Mouse (Mus musculus) retina, embryonic 14.5 days (tissue): ENCODE data around the gene Rwdd2b.

Experiments
- DNase-seq: peaks from one replicate; pipeline ENCODE4 v3.0.0-alpha.2; 2015; ENCODE audit warnings: low spot score

Rwdd2b gene

DNA sequence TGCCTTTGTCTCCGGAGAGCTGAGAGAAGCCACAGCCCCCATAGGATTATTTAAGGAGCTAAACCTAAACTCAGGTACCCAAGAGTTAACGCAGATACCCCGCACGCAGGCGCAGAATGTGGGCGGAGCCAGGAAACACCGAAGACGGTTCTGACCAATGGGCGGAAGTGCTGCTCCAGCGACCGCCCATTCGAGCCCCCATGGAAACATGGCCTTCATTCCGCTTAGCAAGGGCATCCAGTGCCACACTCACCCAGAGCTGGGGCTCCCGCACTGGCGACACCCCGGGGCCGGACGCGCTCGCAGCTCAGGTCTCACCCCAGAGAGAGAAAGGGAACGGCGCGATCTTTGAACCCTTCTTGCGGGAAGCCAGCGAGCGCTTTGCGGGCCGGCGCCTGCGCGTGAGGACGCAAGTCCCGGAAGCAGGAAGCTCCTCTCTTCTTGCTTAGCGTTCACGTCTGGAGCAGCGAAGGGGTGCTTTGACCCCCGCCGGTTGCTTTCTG is at the start of gene Rwdd2b:
Rwdd2b (minus strand) TSS at position 390 of the 503 bp plus-strand sequence.
- DNase-seq: peak; percentile 89

DNA sequence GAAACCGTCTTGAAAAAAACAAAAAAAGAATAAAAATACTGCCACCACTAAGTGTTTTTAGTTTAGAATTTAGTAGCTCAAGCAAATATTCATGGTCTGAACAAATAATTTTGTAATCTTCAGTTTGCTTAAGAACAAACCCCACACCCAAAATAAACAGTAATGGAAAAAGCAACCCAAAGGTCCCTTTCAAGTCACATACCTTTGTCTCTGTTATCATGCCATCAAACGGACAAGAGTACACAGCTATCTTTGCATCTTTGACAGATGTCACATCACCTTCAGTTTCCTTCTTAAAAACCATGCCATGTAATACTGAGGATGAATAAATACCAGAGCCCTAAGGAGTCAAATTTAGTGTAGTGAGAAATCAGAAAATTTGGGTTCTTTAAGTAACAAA is 48.2 kb upstream of the Rwdd2b start:
- no peak for DNase-seq

DNA sequence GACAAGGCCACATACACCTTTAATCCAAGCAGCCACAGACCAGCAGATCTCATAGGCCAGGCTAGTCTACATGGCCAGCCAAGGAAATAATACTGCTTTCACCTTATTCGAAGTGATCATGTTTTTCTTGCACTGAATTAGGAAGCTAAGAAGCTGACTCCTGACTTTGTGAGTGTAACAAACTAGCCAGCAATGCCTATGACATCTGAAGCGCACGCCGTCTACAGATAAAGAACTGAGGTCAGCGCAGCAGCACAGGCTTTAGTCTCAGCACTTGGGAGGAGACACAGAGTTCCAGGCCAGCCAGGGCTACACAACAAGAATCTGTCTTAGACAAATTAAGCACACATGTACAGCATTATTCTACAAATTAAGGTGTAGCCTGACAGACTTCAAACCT is 46.4 kb upstream of the Rwdd2b start:
- no peak for DNase-seq

DNA sequence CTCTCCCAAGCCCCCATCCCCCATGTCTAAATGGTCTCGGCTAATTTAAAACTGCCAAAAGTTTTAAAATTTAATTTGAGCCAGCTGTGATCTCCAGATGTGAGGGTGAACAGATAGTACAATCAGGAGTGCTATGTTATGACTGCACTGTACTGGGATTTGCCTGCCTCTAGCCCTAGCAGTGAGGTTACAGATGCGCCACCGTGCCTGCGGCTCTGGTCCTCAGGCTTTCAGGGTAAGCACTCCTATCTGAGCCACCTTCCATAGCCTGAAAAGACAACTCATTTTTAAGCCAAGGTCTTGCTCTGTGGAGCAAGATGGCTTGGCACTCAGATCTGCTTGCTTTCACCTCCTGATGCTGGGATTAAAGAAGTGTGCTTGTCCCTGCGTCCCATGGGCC is 44.0 kb upstream of the Rwdd2b start:
- DNase-seq: no peak

DNA sequence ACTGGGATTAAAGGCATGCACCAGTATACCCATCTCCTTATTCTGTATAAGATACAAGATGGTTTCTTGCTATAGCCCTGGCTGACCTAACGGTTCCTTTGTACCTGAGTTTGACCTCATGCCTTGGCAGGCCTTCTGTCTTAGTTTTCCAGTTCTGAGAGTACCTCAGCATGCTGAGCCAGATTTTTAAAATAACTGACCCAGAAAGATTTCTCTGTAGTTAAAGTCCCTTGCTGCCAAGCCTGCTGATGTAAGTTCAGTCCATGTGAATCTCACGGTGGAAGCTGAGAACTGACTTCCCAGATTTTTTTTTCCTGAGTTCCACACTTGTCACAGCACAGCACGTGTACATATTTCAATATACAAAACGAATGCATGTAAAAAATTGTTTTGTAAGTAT is 30.2 kb upstream of the Rwdd2b start:
- no peak for DNase-seq

DNA sequence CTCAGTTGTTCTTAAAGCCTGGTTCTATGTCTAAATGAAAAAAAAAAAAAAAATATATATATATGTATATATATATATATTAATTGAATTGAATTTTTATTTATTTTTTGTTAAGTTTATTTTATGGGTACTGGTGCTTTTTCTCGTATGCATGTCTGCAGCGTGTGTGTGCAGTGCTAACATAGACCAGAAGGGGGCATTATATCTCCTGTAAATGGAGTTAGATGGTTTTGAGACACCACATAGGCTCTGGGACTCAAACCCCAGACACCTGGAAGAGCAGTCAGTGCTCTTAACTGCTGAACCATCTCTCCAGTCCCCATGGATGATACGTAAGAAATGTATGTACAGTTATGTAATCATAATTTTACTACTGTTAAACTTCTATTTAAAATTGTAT is 18.4 kb upstream of the Rwdd2b start:
- no peak for DNase-seq

DNA sequence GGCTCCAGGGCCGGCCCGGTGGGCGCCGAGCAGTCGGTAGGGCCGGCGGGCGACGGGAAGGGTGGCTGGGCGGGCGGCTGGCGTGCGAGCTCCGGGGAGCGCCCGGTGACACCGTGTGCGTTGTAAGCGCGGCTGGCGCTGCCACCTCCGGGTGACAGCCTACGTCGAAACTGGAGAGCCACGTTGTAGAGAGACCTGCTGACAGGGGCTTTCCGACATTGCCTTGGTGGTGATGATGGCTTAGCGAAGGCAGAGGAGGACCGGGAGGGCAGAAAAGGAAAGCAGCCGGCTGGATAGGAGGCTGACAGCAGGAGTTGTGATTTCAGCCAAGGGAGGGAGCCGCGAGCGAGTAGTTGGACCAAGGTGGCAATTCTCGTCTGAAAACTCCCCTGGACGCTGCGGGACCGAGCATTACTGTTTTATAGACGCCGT is 14.8 kb upstream of the Rwdd2b start:
- DNase-seq: peak; percentile 41

DNA sequence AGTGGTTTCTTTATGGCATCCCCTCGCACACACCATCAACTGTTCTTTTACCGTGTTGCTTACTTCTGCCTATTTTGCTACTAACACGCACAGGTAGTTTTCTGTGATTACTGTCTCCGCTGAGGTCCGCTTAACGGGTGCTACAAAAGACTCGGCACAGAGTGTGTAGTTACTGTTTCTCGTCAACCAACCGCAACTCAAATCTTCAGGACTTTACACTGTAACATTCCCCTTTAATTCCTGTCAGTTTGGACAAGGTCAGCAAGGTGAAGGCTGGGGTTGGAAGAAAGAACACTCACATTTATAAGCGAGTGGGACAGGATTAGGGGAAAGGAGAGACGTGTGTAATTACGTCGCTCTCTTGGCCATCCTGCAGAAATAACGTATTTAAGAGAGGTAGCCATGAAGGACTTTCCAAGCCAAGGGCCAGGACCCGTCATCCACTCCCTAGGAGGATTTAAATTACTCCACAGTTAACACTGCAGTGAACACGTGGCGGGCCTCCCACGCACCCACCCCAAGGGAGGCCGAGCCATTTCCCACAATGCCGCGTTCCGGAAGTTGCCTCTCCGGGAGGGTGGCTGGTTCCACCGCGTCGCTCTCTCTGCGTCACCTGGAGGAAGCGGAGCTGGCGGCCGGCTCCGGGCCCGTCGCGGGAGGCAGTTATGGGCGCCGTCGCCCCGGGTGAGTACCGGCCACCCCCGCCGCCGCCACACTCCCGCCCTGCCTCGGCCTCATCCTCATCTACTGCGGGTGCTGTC is 14.2 kb upstream of the Rwdd2b start, which contains the start of gene Usp16:
Usp16 (plus strand) TSS at position 285 of the 761 bp plus-strand sequence.
- DNase-seq: peak; percentile 88

DNA sequence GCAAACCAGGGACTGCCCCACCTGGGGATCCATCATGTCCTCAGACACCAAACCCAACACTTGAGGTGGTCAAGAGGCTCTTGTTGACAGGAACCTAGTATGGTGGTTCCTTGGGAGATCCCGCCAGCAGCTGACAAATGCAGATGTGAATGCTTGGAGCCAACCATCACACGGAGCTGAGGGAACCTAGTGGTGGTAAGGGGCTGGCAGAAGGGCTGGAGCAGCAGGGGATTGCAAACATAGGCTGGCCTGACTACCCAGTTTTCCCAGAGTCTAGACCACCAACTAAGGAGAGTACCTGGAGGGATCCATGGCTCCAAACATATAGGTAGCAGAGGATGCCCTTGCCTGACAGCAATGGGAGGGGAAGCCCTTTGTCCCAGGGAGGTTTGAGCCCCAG is 12.9 kb upstream of the Rwdd2b start:
- DNase-seq: no peak

DNA sequence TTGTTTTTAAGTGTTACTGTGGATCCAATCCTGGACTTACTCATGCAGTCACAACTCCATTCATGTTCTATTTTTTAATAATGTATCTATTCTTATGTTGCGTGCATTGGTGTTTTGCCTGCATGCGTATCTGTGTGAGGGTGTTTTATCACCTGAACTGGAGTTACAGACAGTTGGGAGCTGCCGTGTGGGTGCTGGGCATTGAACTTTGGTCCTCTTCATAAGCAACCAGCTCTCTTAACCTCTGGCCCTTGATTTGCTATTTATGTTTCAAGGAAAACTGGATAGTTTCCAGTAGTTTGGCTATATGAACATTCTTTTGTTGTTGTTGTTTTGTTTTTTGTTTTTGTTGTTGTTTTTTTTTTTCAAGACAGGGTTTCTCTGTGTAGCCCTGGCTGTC is 5.2 kb upstream of the Rwdd2b start:
- DNase-seq: no peak

DNA sequence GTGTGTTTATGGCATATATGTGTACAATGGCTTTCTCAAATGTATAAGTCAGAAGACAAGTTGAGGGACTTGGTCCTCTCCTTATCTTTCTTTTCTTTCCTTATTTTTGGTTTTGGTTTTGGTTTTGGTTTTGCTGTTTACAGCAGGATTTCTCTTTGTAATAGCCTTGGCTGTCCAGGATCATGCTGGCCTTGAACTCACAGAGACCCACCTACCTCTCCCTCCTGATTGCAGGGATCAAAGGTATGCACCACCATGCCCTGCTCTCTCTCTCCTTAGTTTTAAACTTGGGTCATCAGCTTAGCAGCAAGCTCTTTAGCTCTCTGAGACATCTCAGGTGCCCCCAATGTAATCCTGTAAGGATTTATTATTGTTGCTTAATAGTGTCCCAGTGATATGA is 4.7 kb upstream of the Rwdd2b start:
- no peak for DNase-seq

DNA sequence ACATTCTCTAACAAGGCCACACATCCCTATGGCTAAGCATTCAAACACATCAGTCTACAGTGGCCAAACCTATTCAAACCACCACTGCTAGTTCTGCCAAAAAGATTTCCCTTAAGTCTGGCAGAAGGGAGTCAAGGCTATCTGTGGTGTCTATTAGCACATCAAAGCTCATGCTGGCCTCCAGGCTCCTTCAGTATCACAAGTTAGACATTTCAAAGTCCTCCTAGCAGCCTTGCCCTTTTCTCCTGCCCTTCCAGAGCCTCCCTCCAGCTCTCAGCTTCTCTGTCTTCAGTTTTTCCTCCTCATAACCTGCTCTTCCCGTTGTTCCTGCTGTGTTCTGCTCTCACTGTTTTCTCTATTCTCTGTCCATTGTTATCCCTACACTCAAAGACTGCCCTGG is 3.7 kb upstream of the Rwdd2b start:
- DNase-seq: no peak

DNA sequence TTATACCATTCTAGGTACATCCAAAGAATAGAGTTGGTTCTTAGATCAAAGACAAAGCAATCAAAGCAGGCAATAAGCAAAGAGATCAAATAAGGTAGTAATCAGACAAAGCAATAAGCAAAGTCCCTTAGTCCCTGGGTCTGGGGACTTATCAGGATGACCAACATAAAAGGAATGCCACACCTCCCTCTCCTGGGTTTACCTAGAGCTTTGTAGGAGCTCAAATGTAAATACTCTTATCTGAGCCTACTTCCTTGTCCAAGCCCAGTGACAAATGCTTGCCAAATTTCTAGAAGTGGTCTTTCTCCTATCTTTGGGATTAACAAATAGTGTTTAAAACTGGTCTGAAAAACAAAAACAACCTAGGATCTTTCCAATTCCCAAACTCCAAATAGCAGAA is 2.9 kb upstream of the Rwdd2b start:
- no peak for DNase-seq

DNA sequence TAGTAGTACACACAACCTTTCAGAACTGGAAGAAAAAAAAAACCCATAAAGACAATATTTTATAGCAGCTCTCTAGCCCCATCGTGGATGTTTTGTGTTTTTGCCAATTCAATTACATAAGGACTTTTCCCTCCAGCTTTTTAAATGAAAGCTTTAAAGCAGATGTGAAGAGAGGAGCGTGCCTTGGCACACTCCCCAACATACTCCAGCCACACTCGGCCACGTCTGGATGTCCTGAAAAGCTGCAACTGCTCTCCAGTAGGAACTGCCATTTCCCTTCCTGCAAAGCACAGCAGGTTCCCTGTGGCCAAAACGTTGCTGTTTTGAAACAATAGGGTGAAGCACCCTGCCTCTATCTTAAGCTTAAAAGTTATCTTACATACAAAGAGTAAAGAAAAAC is 1.9 kb upstream of the Rwdd2b start:
- no peak for DNase-seq

DNA sequence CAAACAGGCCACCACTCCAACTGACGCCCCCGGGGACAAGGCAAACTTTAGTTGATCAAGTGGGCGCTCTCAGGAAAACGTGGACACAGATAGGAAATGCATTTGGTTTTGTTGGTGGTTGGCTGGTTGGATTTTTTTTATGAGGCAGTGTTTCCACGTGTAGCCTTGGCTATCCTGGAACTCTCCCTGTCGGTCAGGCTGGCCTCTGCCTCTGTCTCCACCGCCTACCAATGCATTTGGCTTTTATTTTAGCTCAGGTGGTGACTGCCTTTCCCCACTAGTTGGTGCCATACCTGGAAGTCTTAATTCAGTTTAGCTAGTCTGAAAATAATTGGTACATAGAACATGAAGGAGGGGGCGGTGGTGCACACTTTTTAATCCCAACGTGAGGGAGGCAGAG is 716 bp upstream of the Rwdd2b start:
- peak; percentile 22 for DNase-seq

DNA sequence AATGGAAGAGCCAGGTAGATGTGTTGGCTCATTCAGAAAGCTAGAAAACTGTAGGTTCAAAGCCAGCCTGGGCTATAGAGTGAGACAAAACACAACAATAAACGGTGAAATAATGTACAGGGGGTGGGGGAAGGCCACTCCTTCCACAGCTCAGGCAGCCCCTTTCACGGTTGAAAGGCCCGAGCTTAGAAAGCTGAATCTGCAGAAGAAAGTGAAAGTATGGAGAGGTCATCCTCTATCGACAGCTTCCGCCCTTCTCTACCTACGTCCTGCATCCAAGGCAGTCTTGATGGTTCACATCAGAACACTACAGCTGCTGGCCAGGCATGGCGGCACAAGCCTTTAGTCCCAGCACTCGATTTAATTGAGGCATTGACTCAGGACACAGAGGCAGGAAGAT is 1.7 kb downstream of the Rwdd2b start:
- no peak for DNase-seq

DNA sequence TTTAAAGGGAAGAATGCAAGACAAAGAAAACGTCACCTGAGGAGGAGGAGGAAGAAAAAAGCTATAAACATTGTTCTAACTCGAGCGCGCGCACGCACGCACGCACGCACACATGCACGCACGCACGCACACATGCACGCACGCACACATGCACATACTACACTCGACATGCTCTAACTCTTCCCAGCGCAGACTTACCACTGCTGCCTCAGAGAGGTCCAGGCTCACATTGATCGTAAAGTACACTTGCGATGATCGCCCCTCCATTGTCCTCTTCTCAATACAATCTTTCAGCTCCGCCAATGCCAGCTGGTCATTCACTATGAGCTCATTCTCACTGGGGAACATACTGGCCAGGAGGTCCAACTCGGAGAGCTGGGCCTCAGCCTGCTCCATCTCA is 3.3 kb downstream of the Rwdd2b start:
- no peak for DNase-seq

DNA sequence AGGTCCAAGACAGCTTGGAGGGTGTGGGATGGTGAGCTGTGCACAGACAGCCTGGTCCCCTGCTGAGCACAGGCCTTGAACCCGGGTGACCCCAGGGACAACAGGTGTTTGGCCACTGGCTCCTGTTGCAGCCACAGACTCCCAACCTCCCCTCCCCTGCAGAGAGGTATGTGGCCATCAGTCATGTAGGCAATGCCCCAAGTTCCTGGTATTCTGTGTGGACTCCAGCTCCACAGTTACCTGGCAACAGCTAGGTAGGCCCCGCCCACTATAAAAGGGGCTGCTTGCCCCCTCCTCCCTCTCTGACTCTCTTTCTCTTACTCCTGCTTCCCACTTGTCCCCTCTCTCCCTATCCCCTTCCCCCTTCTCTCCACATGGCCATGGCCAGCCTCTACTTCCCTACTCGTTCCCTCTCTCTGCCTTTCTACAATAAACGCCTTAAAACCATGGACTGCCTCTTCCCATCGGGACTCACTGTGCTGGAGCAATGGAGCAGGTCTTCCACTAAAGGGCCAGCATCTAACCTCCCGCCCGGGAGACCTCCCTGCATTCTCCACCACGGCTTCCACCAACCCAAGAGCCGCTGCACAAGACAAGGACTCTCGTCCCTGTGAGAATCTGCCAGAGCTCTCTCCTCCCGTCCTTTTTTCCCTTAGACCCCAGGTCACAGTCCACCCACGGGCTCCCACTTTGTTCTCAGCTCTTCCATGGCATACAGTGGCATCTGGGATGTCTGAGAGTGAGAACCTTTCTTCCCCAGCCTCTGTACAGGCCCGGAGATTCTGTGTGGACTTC is 4.8 kb downstream of the Rwdd2b start:
- DNase-seq: no peak

DNA sequence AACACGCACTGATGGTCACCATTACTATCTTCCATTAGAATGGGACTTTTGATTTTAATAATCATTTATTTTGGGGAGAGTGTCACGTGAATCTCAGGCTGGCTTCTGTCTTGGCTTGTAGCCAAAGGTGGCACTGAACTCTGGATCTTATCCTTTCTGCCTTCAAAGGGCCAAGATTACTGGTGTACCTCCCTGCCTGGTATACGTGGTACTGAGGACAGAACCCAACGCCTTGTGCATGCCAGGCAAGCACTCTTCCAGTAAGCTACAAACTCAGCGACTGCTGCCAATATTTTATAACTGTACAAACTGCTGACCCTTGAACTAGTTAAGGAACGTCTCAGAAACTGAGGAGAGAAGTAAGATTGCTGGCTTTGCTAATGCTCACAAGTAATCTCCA is 5.4 kb downstream of the Rwdd2b start:
- no peak for DNase-seq

DNA sequence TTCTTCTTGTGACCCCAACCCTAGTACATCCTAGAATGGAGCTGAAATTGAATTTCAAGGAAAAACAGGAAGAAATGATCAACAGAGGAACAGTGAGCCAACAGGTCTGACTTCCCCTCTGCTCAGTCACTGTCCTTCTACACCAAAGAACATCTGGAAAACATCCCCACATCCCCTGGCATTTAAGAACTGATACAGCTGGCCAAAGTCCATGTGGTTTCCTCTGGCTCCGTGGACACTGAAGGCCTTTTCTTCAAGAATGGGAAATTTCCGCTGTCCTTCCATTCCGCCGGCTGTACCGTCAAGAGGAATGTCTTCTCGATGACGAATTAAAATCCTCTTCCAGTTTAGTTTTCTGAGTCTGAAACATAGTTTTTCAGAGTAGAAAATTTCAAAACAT is 6.1 kb downstream of the Rwdd2b start:
- DNase-seq: no peak

DNA sequence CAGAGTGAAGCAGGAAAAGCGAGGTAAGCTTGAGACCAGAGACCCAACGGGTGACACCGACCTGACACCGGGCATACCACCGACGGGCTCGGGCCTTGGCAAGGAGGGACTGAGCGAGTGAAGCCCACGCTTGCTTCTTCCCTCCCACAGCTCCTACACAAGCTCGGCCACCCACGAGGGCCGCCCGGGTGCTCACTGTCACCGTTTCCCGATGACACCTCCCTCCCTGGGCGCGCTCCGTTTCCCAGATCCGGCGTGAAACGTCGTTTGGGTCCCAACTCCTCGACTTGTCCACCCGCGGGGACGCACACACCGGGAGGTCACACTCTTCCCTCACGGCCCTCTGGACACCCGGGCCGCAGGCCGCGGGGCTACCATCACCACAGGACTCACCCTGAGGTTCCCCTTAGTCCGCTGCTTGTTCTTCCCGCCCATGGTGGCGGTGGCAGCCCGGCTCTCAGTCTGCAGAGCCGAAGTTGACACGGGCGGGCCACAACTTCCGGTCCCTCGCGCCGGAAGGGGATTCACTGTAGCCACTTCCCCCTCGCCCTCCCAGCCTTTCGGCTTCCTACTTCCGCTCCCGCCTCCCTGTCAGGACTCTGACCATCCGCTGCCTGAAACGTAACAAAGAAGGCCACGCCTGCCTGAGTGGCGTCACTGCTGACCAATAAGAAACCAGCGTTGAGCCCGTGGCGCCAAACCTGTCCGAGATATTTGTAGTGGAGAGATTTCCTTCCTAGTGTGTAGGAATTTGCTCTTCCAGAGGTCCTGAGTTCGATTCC is 8.1 kb downstream of the Rwdd2b start, which contains the start of gene Ltn1:
Ltn1 (minus strand) TSS at position 580 of the 782 bp plus-strand sequence.
- DNase-seq: peak; percentile 99

DNA sequence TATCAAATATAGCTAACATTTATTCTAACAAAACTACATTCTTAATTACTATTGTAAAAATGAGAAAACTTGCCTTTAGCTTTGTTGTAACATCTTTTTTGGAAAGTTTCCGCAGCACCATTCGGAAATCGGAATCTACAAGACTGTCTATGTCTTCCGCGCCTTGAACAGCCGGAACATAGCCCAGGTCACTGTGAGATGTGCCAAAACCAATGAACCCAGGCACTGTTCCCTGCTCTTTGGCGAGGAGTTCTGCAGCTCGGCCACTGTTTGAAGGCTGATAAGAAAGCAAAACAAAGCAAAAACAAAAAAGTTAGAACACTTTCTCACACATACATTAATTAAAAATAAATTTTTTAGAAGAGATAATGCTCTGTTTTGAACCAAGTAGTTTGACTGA is 12.9 kb downstream of the Rwdd2b start:
- DNase-seq: no peak
